Comparison of ENCODE assay signal across 25 mouse cellular contexts in the genomic region with DNA sequence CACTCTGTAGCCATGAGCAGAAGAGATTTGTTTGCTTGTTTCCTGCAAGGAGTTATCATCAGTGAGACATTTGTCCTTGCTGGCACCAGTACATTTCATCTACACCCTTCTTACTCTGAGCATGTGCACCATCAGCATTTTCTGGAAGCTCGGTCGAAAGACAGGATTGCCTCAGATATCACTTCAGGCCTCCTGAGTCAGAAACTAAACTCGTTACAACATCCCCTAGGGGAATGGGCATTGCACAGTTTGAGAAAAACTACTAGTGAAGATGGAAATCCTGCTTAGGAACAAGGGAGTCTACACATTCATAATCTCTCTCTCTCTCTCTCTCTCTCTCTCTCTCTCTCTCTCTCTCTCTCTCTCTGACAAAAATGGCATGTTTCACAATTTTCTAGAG. TPM values are rescaled to one million over a fixed set of nuclear protein-coding genes. Genes with fewer than 3 reads are reported as not detected.
DNase-seq lines count a peak whose midpoint lies in the region; ATAC-seq and TF ChIP-seq lines count a peak whose summit lies in the region.
"Had no signal": no experiment of that assay in that cellular context is flagged by ENCODE, and none has a peak within 500 bp of the region (broad histone marks: within the 10 kb centered on the region; RNA-seq: fewer than 3 reads in every experiment).

No protein-coding gene starts in this region.

- H3K4me1 ChIP-seq in lung, postnatal 0 days (ENCODE audit: insufficient read depth, low read depth, low read length): no peaks in the 10 kb centered on the region
- H3K4me1 ChIP-seq: limb, embryonic 12.5 days; liver, embryonic 15.5 days had no signal

- no peaks in the 10 kb centered on the region for H3K27me3 ChIP-seq in lung, postnatal 0 days (replicated peaks; ENCODE audit: insufficient read depth, low read length)
- H3K27me3 ChIP-seq: limb, embryonic 12.5 days; liver, embryonic 15.5 days had no signal

- H3K36me3 ChIP-seq in lung, postnatal 0 days (ENCODE audit: insufficient read depth, low read length): no peaks in the 10 kb centered on the region
- H3K36me3 ChIP-seq: limb, embryonic 12.5 days; liver, embryonic 15.5 days had no signal

- intact Hi-C loops in left cerebral cortex, postnatal 14 days (cut with DNase I): no loop called here

- no peak overlapping the region for H3K9ac ChIP-seq in lung, postnatal 0 days (replicated peaks; ENCODE audit: low read depth)
- H3K9ac ChIP-seq: limb, embryonic 12.5 days; liver, embryonic 15.5 days; lung, embryonic 14.5 days had no signal

- peak; percentile 19 for DNase-seq in adrenal gland, postnatal 10 days
- DNase-seq in adrenal gland, postnatal 25 days: no peak
- peak; percentile 13 for DNase-seq in lung, postnatal 0 days (ENCODE audit: low spot score)
- DNase-seq in lung, postnatal 4 days: no peak
- DNase-seq in brain, adult 2 months (ENCODE audit: low read depth, low spot score): peak; percentile 22
- DNase-seq in left cerebral cortex, postnatal 14 days (ENCODE audit: low spot score in 2 of 2): no peak
- DNase-seq in kidney, adult 18-20 months: no peak
- DNase-seq: cerebellum, adult 11 months; cerebellum, adult 9-10 months; cerebellum, postnatal 36 days; kidney, postnatal 4 days; layer of hippocampus, postnatal 36 days; lung, embryonic 14.5 days; right cerebral cortex, adult 18-20 months; thymus, adult 18-20 months; thymus, postnatal 25 days had no signal

- H3K27ac ChIP-seq in lung, postnatal 0 days (ENCODE audit: low read length): no peak overlapping the region
- H3K27ac ChIP-seq: limb, embryonic 12.5 days; liver, embryonic 15.5 days; stomach, postnatal 0 days had no signal

- TF ChIP-seq CTCF in lung, postnatal 0 days (IDR thresholded peaks at IDR 0.05): no peak

- no peak for TF ChIP-seq EP300 in lung, postnatal 0 days (IDR thresholded peaks at IDR 0.05)

- ATAC-seq in lung, postnatal 0 days: no peak
- ATAC-seq: CD4-positive, CD25-positive, alpha-beta regulatory T cell, adult 4 months; forebrain, embryonic 14.5 days; hindbrain, embryonic 16.5 days; midbrain, embryonic 16.5 days had no signal

- no peak overlapping the region for H3K4me2 ChIP-seq in lung, postnatal 0 days (replicated peaks; ENCODE audit: low read depth, low read length)
- H3K4me2 ChIP-seq: limb, embryonic 12.5 days; liver, embryonic 15.5 days; lung, embryonic 14.5 days; midbrain, embryonic 11.5 days had no signal

- H3K4me3 ChIP-seq in lung, postnatal 0 days (ENCODE audit: low read depth, low read length): no peak overlapping the region
- H3K4me3 ChIP-seq: limb, embryonic 12.5 days; liver, embryonic 15.5 days had no signal

- 50% methylated on average over 3 of the region's 3 CpGs for WGBS in lung, postnatal 0 days

- no peaks in the 10 kb centered on the region for H3K9me3 ChIP-seq in lung, postnatal 0 days (ENCODE audit: low read length)
- H3K9me3 ChIP-seq: limb, embryonic 12.5 days; liver, embryonic 15.5 days had no signal

RNA-seq across cellular contexts. Expression of gene Tspan7, which starts 30.0 kb away (rescaled TPM):
- 100 to 1,000 TPM in 1 of 2 experiments, 10 to 100 TPM in 1; 95.2 to 107 TPM for total RNA-seq in adrenal gland, postnatal 10 days (2021)
- total RNA-seq in adrenal gland, postnatal 25 days (2021): 56.9 and 71.2 TPM in 2 replicates
- 504 and 549 TPM in 2 replicates for polyA plus RNA-seq in lung, postnatal 0 days (2015; fragmentation: Nextera tagmentation; extraction: Ambion mirVana)
- 1,000 to 10,000 TPM; 1,196 to 1,293 TPM for total RNA-seq in left cerebral cortex, postnatal 14 days (2021)
- total RNA-seq: megakaryocyte, adult 5-6 weeks had no signal
- polyA plus RNA-seq: CD4-positive, CD25-positive, alpha-beta regulatory T cell, adult 4 months had no signal

Comparison
In these comparisons a context has a peak if more than half of its experiments do, and no peak if none do; other contexts are left out.
1. DNase-seq: peak in adrenal gland, postnatal 10 days (single experiment), lung, postnatal 0 days (single experiment) and brain, adult 2 months (single experiment); none in adrenal gland, postnatal 25 days (single experiment), lung, postnatal 4 days (0 of 2), left cerebral cortex, postnatal 14 days (0 of 2) and kidney, adult 18-20 months (single experiment).
2. RNA of gene Tspan7, which starts 30.0 kb away (total RNA-seq): 1,196 to 1,293 TPM in left cerebral cortex, postnatal 14 days; 95.2 to 107 TPM in adrenal gland, postnatal 10 days and 56.9 to 71.2 TPM in adrenal gland, postnatal 25 days; every median in the first group is over 10 times any median in the second.